Mouse (Mus musculus) T-cell, adult 66 days (primary cell): ENCODE results near the gene Pramef12. TPM values are rescaled to one million over a fixed set of nuclear protein-coding genes. Genes with fewer than 3 reads are reported as not detected.

Experiments used
- total RNA-seq, 2 experiments: library from RNA; stranded (reverse); gene quantifications; 3 replicates in 1 of 2; 4 replicates in 1 of 2; pipeline ENCODE4 v1.2.4; 2023

Pramef12 gene
- total RNA-seq = not detected

DNA sequence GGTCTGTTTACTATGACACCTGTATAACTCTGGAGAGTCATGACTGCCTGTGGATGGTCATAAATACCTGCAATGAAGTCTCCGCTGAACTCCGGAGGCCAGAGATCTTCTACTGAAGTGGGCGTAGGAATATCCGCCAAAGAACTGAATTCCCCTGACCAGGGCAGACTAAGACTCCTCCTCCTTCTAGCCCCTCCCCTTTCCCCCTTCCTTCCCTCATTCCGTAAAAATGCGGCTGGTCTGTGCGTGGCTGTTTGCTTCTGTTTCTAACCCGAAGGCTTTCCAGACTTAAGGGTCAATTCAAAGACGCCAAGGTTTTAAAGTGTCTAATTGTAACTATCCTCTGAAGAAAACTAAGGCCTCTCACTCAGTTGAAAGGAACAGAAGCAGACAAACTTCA is at the start of gene Pramef12:
Pramef12 (minus strand) TSS at position 175 of the 400 bp plus-strand sequence.

GRCm38 (mm10) chr4:144453217-144453616 is 45.0 kb upstream of the Pramef12 start, which contains the start of gene Gm9944:
Gm9944 (minus strand) TSS chr4:144453317.

DNA sequence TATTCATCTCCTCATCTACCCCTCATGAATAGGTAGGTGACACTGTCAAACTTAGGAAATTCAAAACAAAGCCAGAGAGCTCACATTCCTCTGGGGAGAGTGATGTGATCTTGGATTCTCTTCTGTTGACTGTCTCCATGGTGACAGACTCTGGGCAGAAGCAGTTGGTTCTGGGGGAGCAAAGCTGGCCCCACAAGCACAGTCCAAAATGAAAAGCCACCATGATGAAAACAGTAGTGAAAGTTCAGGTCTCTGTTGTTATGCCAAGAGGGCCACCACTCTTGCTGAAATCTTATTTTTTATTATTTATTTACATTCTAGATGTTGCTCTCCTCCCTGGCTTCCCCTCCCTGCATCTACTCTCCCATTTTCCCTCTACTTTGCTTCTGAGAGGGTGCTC is 30.4 kb upstream of the Pramef12 start, which contains the start of gene 1700012P22Rik:
1700012P22Rik (minus strand) TSS at position 101 of the 400 bp plus-strand sequence.

GRCm38 (mm10) chr4:144377911-144378310 is 30.4 kb downstream of the Pramef12 start, which contains the start of gene Pramef20:
Pramef20 (minus strand) TSS chr4:144377933.

GRCm38 (mm10) chr4:144357642-144358041 is 50.6 kb downstream of the Pramef12 start, which contains the start of gene Gm13119:
Gm13119 (plus strand) TSS chr4:144357942.

Other genes with a start within 250 kb of the Pramef12 start
- not detected for gene Oog3, start 245.8 kb downstream of the Pramef12 start, total RNA-seq
- not detected for gene Oog2, start 217.7 kb downstream of the Pramef12 start, total RNA-seq
- not detected for gene C87977, start 195.1 kb downstream of the Pramef12 start, total RNA-seq
- gene Pramel5, start 128.0 kb downstream of the Pramef12 start, total RNA-seq = not detected
- gene Gm13128, start 78.2 kb downstream of the Pramef12 start, total RNA-seq = not detected
- gene Gm13119, start 50.5 kb downstream of the Pramef12 start, total RNA-seq = not detected
- not detected for gene Pramef20, start 30.5 kb downstream of the Pramef12 start, total RNA-seq
- not detected for gene 1700012P22Rik, start 30.3 kb upstream of the Pramef12 start, total RNA-seq
- not detected for gene Gm9944, start 44.9 kb upstream of the Pramef12 start, total RNA-seq
- gene Aadacl3, start 55.3 kb upstream of the Pramef12 start, total RNA-seq = not detected
- gene 9430007A20Rik, start 111.4 kb upstream of the Pramef12 start, total RNA-seq = not detected
- gene Gm13124, start 156.7 kb upstream of the Pramef12 start, total RNA-seq = not detected
- not detected for gene Aadacl4, start 205.2 kb upstream of the Pramef12 start, total RNA-seq